Mouse (Mus musculus): Measurements from ENCODE around the gene Cers1.

DNA sequence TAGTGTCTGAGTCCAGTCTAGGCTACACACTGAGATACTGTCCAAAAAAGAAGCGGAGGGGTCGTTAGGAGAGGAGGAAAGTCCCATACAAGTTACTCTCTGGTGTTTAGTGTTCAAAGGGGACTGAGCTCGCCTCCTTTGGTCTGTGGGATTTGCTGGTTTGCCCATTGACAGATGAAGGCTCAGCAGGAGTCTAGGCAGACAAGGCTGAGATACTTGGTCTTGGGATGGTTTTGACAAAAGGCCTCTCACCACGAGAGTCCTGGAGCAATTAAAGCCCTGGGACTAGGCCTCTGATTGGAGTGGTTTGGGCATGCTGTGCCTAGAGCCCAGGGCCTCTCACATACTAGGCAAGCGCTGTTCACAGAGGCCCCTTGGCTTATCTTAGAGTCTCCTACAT, 47.3 kb upstream of the Cers1 start:
- no peak for TF ChIP-seq POLR2A (IDR thresholded peaks at IDR 0.05; ENCODE audit: insufficient read depth, low read depth, low read length)
- no peak for TF ChIP-seq CTCF (IDR thresholded peaks at IDR 0.05)
